Mouse (Mus musculus): ENCODE measurements at regions not wholly inside any gene's neighbourhood (a gene's known extent, or its start where the extent isn't known, plus 50 kb on each side); places are given as distances from the start of the nearest gene placed in this dataset.
A peak's percentile ranks its signal among the peaks of the same experiment; 100 is the strongest.

DNA sequence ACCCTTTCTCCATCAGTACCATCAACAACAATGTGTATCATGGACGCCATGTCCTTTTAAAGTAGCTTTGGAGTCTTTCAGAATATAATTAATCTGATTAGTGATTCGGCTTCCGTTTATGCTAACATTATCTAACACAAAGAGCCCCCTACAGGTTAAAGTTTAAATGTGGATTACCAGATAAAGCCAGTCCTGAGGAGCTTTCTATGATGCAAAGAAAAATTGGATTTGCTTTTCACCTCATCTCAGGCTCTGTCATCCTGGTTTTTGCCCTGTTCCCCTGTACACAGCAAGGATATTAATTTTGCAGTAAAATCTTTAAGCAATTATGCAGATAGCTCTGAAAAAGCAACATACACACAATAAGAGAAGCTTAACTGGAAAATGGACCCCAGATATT is 412.7 kb upstream of the Tbc1d2b start:
- no peak for DNase-seq (ENCODE audit: low spot score in 2 of 2)
- TF ChIP-seq CTCF (conservative IDR thresholded peaks at IDR 0.05), result peak; percentile 49
- Histone ChIP-seq H3K27ac (no peak overlapping the region), H3K4me3 (no peak overlapping the region)

DNA sequence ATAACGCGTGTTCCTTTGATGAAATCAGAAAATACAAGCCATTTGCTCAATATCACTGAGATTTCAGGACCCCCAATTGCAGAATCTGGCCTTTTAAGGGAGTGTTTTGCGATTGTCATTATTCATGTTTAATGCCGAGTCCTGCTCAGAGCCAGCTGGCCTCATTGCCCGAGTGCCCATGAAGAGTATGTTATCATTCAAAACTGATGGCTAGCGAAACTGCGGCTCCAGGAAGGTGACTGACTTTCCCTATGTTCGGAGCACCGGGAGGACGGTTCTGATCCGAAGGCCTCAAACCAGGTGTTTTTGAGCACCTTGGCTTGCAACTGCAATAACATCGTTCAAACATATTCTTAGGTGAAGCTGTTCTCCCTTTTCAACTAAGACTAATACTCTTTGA is 419.5 kb upstream of the Tbc1d2b start:
- no peak for DNase-seq (ENCODE audit: low spot score in 2 of 2)
- no peak overlapping the region for H3K4me3 ChIP-seq
- H3K27ac ChIP-seq, result no peak overlapping the region
- no peak for TF ChIP-seq CTCF (conservative IDR thresholded peaks at IDR 0.05)

DNA sequence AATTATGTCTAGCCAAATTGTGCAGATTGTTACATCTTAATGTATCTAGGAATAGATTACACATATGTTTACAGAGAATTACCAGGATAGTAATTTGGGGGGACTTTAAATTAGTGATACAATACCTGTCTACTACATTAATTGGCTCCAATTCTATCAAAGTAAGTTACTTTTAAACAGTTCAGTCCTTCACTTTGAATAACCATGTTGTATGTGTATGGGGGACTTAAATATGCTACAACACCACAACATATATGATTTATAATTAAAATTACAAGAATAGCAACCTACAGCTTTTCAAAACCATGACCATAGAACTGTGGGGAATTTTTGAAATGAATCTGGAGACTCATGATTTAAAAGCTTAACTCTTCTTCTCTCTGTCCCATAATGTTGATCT is 420.5 kb upstream of the Tbc1d2b start:
- no peak for DNase-seq (ENCODE audit: low spot score in 2 of 2)
- H3K4me3 ChIP-seq, result no peak overlapping the region
- no peak for TF ChIP-seq CTCF (conservative IDR thresholded peaks at IDR 0.05)
- no peak overlapping the region for H3K27ac ChIP-seq

DNA sequence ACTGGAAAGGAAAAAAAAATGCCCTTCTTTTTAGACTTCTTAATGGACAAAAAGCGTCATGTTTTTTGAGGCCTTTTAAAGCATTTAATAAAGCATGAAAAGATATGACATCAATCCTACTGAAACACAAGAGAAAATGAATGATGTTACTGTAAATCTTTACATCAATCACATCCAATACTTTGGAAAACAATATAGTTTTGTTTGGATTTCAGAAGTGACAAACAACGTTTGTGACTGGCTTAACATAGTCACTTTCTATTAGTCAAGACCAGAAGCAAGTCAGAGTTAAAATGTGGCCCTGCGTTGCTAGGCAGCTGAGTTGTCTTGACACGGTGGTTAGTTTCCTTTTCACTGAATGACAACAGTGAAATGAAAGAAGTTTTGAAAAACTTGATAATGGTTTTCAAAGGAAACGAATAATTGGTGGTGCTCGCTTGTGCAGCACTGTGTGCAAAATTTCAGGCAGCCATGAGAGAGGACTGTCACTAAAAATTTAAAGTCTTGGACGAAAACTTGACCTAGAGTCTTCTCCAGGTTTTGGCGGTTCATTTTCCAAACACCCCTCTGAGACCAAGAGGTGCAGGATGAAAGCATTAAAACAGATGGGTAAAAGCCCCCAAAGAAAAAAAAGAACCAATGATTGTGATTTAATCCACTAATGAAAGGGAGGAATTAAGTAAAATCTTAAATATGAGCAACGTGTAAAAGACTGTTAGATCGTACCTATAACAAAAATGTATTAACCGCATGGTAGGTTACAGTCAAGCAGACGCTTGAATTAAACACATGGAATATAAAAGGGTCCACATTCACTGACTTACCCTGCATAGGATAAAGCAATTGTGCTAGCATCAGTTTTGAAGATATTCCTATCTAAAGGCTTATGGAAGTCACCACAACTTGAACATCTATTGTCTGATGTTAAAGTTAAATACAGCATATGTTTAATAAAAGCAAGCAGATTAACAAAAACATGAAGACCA is 421.4 kb upstream of the Tbc1d2b start:
- H3K27ac ChIP-seq, result 0 out of 2 replicates have a peak overlapping the region, but pooled peaks have one; percentile 23
- H3K4me3 ChIP-seq, result no peak overlapping the region
- DNase-seq (ENCODE audit: low spot score in 2 of 2), result no peak
- no peak for TF ChIP-seq CTCF (conservative IDR thresholded peaks at IDR 0.05)

DNA sequence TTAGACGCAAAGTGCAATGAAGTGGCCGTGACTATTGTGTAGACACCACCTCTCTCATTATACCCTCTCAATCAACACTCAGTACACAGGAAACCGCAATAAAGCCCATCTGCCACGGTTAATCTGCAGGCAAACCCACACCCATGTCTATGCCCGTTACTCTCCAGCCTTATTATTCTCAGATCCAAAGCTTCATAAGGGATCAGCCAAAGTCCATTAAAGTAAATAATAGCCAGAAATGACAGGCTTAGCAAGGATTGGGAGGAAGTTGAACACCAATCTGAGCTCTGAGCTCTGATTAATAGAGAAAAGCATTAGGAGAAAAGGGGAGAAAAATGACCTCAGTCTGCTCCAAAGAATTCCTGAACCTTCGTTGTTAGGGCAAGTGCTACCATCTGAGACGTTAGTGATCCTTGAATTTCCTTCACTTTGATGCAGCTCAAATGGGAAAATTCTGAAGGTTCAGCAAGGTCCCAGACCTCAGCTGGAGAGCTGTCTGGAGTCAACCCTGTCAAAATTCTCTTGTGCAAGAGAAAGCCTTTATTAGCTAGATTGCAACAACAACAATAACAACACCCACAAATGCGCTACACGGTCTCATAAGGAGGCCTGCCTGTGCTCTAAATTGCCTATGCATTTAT is 422.5 kb upstream of the Tbc1d2b start:
- DNase-seq (ENCODE audit: low spot score in 2 of 2), result no peak
- Histone ChIP-seq H3K4me3 (no peak overlapping the region), H3K27ac (0 out of 2 replicates have a peak overlapping the region, but pooled peaks have one; percentile 18)
- TF ChIP-seq CTCF (conservative IDR thresholded peaks at IDR 0.05), result no peak

DNA sequence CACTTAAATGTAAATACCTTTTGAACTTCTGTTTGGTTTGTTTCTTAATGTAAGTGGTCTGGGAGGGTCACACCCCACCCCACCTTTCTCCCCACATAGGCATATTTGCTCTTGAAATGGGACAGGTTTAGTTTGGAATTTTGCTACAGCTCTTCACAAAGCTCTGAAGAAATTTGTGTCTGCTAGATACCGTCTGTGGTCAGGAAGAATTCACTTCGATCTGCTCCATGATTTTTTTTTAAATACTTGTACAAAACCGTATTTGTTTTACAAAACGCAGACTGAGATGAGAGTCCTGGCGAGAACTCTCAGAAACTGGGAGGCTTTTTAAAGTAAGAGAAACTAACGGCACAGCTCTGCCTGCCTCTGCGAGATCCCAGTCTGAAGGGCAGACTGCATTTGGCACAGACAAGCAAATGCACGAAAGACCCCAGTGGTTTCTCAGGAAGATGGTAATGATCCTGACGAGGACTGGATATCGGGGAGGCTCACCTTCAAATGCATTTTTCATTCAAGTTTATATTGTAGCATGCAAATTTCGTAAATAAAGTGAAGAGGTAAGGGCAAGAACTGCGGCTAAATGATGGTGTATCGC is 423.5 kb upstream of the Tbc1d2b start:
- no peak for TF ChIP-seq CTCF (conservative IDR thresholded peaks at IDR 0.05)
- Histone ChIP-seq H3K4me3 (no peak overlapping the region), H3K27ac (no peak overlapping the region)
- no peak for DNase-seq (ENCODE audit: low spot score in 2 of 2)

DNA sequence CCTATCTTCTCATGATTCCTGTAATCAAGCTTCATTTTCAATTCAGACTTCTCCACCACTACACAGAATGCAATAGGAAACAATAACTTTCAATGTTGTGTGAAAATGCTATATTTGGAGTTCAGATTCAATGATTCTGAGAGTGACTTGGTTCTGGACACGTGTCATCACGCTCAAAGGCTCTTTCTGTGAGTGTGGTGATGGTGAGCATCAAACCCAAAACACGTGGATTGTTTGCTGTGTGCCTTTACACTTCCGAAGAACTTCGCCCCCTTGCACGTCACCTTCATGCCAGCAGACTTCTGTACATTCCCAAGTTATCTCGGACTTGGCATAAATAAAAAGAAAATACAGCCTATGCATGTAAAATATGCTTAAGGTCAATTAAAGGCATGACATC is 425.1 kb upstream of the Tbc1d2b start:
- TF ChIP-seq CTCF (conservative IDR thresholded peaks at IDR 0.05), result no peak
- Histone ChIP-seq H3K27ac (no peak overlapping the region), H3K4me3 (no peak overlapping the region)
- DNase-seq (ENCODE audit: low spot score in 2 of 2), result no peak

DNA sequence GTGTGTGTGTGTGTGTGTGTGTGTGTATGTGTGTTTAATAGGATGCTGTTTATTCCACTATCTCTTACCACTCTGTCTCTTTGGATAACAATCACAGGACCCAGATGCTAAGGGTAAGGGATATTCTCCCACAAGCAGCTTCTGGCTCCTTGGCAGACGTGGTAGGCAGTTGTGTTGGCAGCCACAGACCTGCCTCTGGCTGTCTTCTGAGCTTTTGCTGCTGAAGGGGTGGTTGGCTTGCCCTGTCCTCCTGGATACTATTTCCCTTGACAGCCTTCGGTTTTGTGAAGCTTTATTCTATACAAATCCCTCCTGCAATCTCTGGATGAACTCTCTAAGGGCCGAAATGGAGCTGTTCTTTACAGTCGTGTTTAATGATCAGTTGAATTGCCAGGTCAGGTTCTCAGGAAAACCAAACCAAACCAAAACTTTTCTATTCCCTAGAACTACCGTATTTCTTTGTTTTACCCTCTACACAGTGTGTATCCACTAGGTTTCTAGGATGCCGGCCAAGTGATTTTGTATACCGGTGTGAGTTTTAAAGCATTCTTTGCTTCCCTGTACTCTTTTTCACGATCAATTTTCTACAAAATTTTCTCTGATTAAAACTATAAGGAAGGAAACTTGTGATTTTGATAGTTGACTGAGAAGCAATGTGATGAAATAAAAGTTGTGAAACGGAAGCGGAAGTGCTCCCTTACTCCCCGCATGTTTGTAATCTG is 426.8 kb upstream of the Tbc1d2b start:
- H3K27ac ChIP-seq, result no peak overlapping the region
- DNase-seq (ENCODE audit: low spot score in 2 of 2), result no peak
- TF ChIP-seq CTCF (conservative IDR thresholded peaks at IDR 0.05), result no peak

DNA sequence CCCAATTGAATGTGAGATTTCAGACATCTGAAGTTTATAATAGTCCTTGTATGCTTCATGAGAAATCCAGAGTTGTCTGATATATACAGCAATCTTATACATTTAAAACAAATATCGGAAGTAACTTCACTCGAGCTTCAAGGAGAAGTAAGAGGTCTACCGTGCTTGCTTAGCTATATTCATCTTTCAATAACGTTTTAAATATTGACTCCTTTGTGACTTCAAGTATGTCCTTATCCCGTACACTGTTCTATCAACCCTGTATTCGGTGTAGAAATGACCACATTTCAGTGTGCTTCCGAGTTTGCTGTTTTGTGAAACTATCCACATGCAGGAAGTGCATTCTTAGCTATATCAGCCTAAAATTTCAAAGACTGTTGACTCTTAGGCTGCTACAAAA is 427.8 kb upstream of the Tbc1d2b start:
- H3K27ac ChIP-seq, result peak overlapping the region; percentile 19; the same call in 1 of the 2 replicates
- no peak for TF ChIP-seq CTCF (conservative IDR thresholded peaks at IDR 0.05)
- H3K4me3 ChIP-seq, result no peak overlapping the region
- DNase-seq (ENCODE audit: low spot score in 2 of 2), result no peak

More for the DNA sequence above, 426.8 kb upstream of the Tbc1d2b start:
- no peak overlapping the region for H3K4me3 ChIP-seq

DNA sequence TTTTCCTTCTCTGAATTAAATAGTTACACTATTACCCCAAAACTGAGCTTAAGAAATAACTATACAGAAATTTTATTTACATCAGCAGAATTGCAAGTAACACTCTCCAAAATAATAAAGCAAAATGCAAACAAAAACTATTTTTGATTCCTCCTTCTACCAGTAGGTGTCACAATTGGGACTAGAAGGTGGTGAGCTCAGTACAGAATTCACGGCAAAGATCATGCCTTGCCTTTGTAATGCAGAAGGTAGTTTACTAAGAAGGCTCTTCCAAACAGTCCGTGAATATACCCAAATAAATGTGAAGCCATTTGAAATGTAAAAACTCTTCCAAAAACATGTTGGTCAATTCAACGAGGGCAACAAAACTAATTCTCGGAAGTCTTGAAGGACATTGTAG is 428.5 kb upstream of the Tbc1d2b start:
- Histone ChIP-seq H3K27ac (no peak overlapping the region), H3K4me3 (no peak overlapping the region)
- TF ChIP-seq CTCF (conservative IDR thresholded peaks at IDR 0.05), result peak; percentile 85
- DNase-seq (ENCODE audit: low spot score in 2 of 2), result peak in 1 of 2 experiments; percentile 2

DNA sequence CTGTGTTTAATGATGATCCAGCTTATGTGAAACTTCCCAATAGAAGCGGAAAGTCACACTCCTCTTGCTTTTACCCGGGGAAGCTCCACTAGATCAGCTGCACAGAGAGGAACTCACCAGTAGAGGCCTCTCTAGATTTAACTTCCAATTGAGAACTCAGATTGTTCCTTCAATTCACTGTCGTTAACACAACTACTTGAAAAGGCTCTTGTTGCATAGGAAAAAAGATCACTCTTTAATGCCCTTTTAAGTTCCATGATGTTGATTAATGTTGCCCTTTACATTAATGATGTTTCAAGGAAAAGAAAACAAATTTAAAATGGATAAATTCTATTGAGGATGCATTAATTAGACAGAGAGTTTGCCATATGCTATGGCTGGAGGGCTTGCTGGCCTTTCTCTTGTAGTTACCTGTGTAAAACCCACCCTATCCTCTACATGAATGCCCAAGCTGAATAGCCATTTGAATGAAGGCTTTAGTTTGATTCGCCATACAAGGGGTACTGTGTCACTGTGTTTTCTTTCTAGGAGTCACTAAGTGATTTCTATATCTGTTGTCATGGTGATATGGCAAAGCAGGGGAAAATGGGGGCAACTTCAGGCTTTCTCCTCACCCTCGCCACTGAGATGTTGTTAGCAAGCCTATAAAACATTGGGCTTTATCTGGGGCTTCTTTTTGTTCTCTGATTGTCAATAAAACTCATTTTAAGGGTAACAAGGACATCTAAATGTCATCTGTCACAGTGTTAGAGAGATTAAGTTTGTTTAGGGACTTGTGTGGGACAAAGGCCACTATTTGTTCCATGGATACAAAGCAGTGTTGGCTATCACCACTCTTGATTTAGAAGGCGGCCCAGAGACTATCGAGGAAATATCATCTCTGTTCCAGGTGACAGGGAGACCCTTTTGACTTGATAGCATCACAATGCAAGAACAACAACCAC is 429.9 kb upstream of the Tbc1d2b start:
- peak; percentile 88 for TF ChIP-seq CTCF (conservative IDR thresholded peaks at IDR 0.05)
- peak; percentile 9 to 13 for DNase-seq (ENCODE audit: low spot score in 2 of 2)
- H3K27ac ChIP-seq, result no peak overlapping the region
- H3K4me3 ChIP-seq, result no peak overlapping the region

All from layer of hippocampus, adult 2 months (tissue).